Mouse (Mus musculus) neural tube, embryonic 15.5 days (tissue): Measurements from ENCODE around the gene Cenpt. TPM values are rescaled to one million over a fixed set of nuclear protein-coding genes. Genes with fewer than 3 reads are reported as not detected.

Source experiments
- ATAC-seq: fragments of 200-750 bp; cut with Nextera tagmentation; 2 replicates; pipeline ENCODE4 v1.8.0; 2017; ENCODE audit warnings: mild to moderate bottlenecking, moderate TSS enrichment, moderate library complexity; ENCODE audit not compliant: low FRiP score
- H3K27ac ChIP-seq: fragments of 300-500 bp; sonication (generic); replicated peaks from 2 replicates; pipeline ENCODE4 v1.5.1; 2015; ENCODE audit warnings: mild to moderate bottlenecking, inconsistent platforms
- H3K27me3 ChIP-seq: fragments of 300-500 bp; sonication (generic); replicated peaks from 2 replicates; pipeline ENCODE4 v1.6.1; 2015; ENCODE audit warnings: inconsistent platforms
- H3K36me3 ChIP-seq: fragments of 300-500 bp; sonication (generic); 2 replicates; pipeline ENCODE4 v1.6.1; 2015; ENCODE audit warnings: inconsistent platforms
- H3K4me1 ChIP-seq: fragments of 300-500 bp; sonication (generic); 2 replicates; pipeline ENCODE4 v1.6.1; 2015; ENCODE audit warnings: inconsistent platforms
- H3K4me2 ChIP-seq: fragments of 300-500 bp; sonication (generic); 2 replicates; pipeline ENCODE4 v1.6.1; 2015; ENCODE audit warnings: inconsistent platforms, mild to moderate bottlenecking, moderate library complexity
- H3K4me3 ChIP-seq: fragments of 300-500 bp; sonication (generic); replicated peaks from 2 replicates; pipeline ENCODE4 v1.5.1; 2015; ENCODE audit warnings: mild to moderate bottlenecking, inconsistent platforms
- H3K9ac ChIP-seq: fragments of 300-500 bp; sonication (generic); replicated peaks from 2 replicates; pipeline ENCODE4 v1.6.1; 2015; ENCODE audit warnings: mild to moderate bottlenecking, inconsistent platforms
- H3K9me3 ChIP-seq: fragments of 300-500 bp; sonication (generic); replicated peaks from 2 replicates; pipeline ENCODE4 v1.6.1; 2016; ENCODE audit warnings: inconsistent platforms
- WGBS: fragments of 180-500 bp; shearing (Covaris S2); methylation state at CpG from one replicate; pipeline ENCODE4 v1.1.7; 2015; ENCODE audit warnings: mixed read lengths; 5-methylcytosine and 5-hydroxymethylcytosine counted together
- polyA plus RNA-seq: library from polyadenylated mRNA; unstranded; fragments of >200 nt; fragmentation: Nextera tagmentation; extraction: Ambion mirVana; gene quantifications from 2 replicates; pipeline ENCODE4 v1.2.1, GENCODE M21; 2015

The Cenpt gene
- polyA plus RNA-seq, result 47.5 and 49.3 TPM in 2 replicates

- ATAC-seq, result no peak
- Histone ChIP-seq H3K27me3 (no peaks in the 10 kb centered on the region), H3K4me1 (peaks cover 35% of the 10 kb centered on the region), H3K9me3 (no peaks in the 10 kb centered on the region), H3K27ac (no peak within 1 kb of the TSS), H3K36me3 (peaks cover 12% of the 10 kb centered on the region), H3K4me3 (peak within 1 kb of the TSS; percentile 74; the same call in 1 of the 2 replicates), H3K4me2 (peak within 1 kb of the TSS; percentile 75; the same call in 1 of the 2 replicates), H3K9ac (no peak within 1 kb of the TSS)
- WGBS, result 90% methylated on average over 3 of the region's 3 CpGs
These were observed at the start of gene Cenpt for GRCm38 (mm10) chr8:105853178-105853577. Gene Cenpt (minus strand): TSS chr8:105853278.

GRCm38 (mm10) chr8:105900941-105901616 lies 48.0 kb upstream of the Cenpt start:
- H3K4me1 ChIP-seq, result peaks cover 12% of the 10 kb centered on the region
- no peaks in the 10 kb centered on the region for H3K27me3 ChIP-seq
- peak overlapping the region; percentile 99 for H3K9ac ChIP-seq
- ATAC-seq, result no peak
- 39% methylated on average over 16 of the region's 16 CpGs for WGBS
- no peaks in the 10 kb centered on the region for H3K9me3 ChIP-seq
- no peaks in the 10 kb centered on the region for H3K36me3 ChIP-seq
- peak overlapping the region; percentile 74 for H3K4me2 ChIP-seq
- H3K4me3 ChIP-seq, result peak overlapping the region; percentile 98
- peak overlapping the region; percentile 91 for H3K27ac ChIP-seq

- under 1% methylated on average over 67 of the region's 68 CpGs for WGBS
- no peaks in the 10 kb centered on the region for H3K36me3 ChIP-seq
- H3K27me3 ChIP-seq, result no peaks in the 10 kb centered on the region
- H3K4me2 ChIP-seq, result peak within 1 kb of the TSS; percentile 74
- H3K4me1 ChIP-seq, result peaks cover 12% of the 10 kb centered on the region
- peak within 1 kb of the TSS; percentile 99 for H3K9ac ChIP-seq
- peak within 1 kb of the TSS; percentile 91 for H3K27ac ChIP-seq
- H3K4me3 ChIP-seq, result peak within 1 kb of the TSS; percentile 98
- ATAC-seq, result peak; percentile 96
- no peaks in the 10 kb centered on the region for H3K9me3 ChIP-seq
These were observed 47.3 kb upstream of the Cenpt start, which contains the start of gene Pskh1 for GRCm38 (mm10) chr8:105900180-105900940. Gene Pskh1 (plus strand): TSS chr8:105900441.

- Histone ChIP-seq H3K4me3 (no peak overlapping the region), H3K27me3 (no peaks in the 10 kb centered on the region), H3K9ac (no peak overlapping the region), H3K9me3 (no peaks in the 10 kb centered on the region), H3K4me2 (no peak overlapping the region), H3K36me3 (peaks cover 9% of the 10 kb centered on the region; the same call in 1 of the 2 replicates), H3K27ac (no peak overlapping the region), H3K4me1 (peaks cover 22% of the 10 kb centered on the region)
- ATAC-seq, result no peak
- 84% methylated on average over 9 of the region's 9 CpGs for WGBS
These were observed 44.9 kb upstream of the Cenpt start for GRCm38 (mm10) chr8:105897801-105898480.

- H3K4me1 ChIP-seq, result peaks cover 10% of the 10 kb centered on the region
- H3K27ac ChIP-seq, result peak within 1 kb of the TSS; percentile 60
- peaks cover 53% of the 10 kb centered on the region for H3K36me3 ChIP-seq
- H3K9me3 ChIP-seq, result no peaks in the 10 kb centered on the region
- peak within 1 kb of the TSS; percentile 33 for H3K4me2 ChIP-seq
- H3K9ac ChIP-seq, result no peak within 1 kb of the TSS; the same call in 1 of the 2 replicates
- H3K27me3 ChIP-seq, result no peaks in the 10 kb centered on the region
- 4% methylated on average over 11 of the region's 11 CpGs for WGBS
- no peak within 1 kb of the TSS for H3K4me3 ChIP-seq
- ATAC-seq, result peak; percentile 88
These were observed 40.3 kb upstream of the Cenpt start, which contains the start of gene Nrn1l for GRCm38 (mm10) chr8:105893339-105893738. Gene Nrn1l (plus strand): TSS chr8:105893567.

- ATAC-seq, result no peak; the same call in 1 of the 2 replicates
- Histone ChIP-seq H3K27me3 (no peaks in the 10 kb centered on the region), H3K4me2 (no peak overlapping the region), H3K27ac (no peak overlapping the region), H3K9ac (no peak overlapping the region), H3K36me3 (peaks cover 62% of the 10 kb centered on the region), H3K9me3 (no peaks in the 10 kb centered on the region), H3K4me1 (peaks cover 10% of the 10 kb centered on the region), H3K4me3 (no peak overlapping the region)
- 86% methylated on average over 6 of the region's 6 CpGs for WGBS
These were observed 39.4 kb upstream of the Cenpt start for GRCm38 (mm10) chr8:105892432-105892831.

- Histone ChIP-seq H3K4me1 (peaks cover 10% of the 10 kb centered on the region), H3K9me3 (no peaks in the 10 kb centered on the region), H3K36me3 (peaks cover 77% of the 10 kb centered on the region), H3K27ac (no peak overlapping the region), H3K4me3 (no peak overlapping the region), H3K9ac (no peak overlapping the region), H3K27me3 (no peaks in the 10 kb centered on the region), H3K4me2 (no peak overlapping the region)
- 69% methylated on average over 6 of the region's 6 CpGs for WGBS
- ATAC-seq, result no peak
These were observed 37.8 kb upstream of the Cenpt start for GRCm38 (mm10) chr8:105890870-105891269.

GRCm38 (mm10) chr8:105889756-105890465 lies 36.8 kb upstream of the Cenpt start:
- Histone ChIP-seq H3K27me3 (no peaks in the 10 kb centered on the region), H3K4me1 (peaks cover 10% of the 10 kb centered on the region), H3K27ac (no peak overlapping the region), H3K4me2 (no peak overlapping the region), H3K9ac (no peak overlapping the region), H3K9me3 (no peaks in the 10 kb centered on the region), H3K36me3 (peaks cover 87% of the 10 kb centered on the region), H3K4me3 (no peak overlapping the region)
- no peak for ATAC-seq
- 93% methylated on average over 12 of the region's 12 CpGs for WGBS

GRCm38 (mm10) chr8:105880754-105881520 lies 27.9 kb upstream of the Cenpt start, which contains the start of gene Edc4:
Gene Edc4 (plus strand): TSS chr8:105880881.
- Histone ChIP-seq H3K4me2 (peak within 1 kb of the TSS; percentile 93), H3K9ac (peak within 1 kb of the TSS; percentile 89), H3K27me3 (no peaks in the 10 kb centered on the region), H3K36me3 (peaks cover 58% of the 10 kb centered on the region), H3K4me3 (peak within 1 kb of the TSS; percentile 94), H3K9me3 (no peaks in the 10 kb centered on the region), H3K27ac (peak within 1 kb of the TSS; percentile 70), H3K4me1 (peaks cover 30% of the 10 kb centered on the region)
- peak; percentile 87 for ATAC-seq
- WGBS, result 1% methylated on average over 45 of the region's 45 CpGs

GRCm38 (mm10) chr8:105874301-105874700 lies 21.2 kb upstream of the Cenpt start:
- no peak overlapping the region for H3K4me2 ChIP-seq
- no peak overlapping the region for H3K27ac ChIP-seq
- H3K9ac ChIP-seq, result no peak overlapping the region
- no peak for ATAC-seq
- H3K9me3 ChIP-seq, result no peaks in the 10 kb centered on the region
- no peaks in the 10 kb centered on the region for H3K4me1 ChIP-seq
- peaks cover 74% of the 10 kb centered on the region for H3K36me3 ChIP-seq
- WGBS, result 89% methylated on average over 6 of the region's 6 CpGs
- H3K27me3 ChIP-seq, result no peaks in the 10 kb centered on the region
- H3K4me3 ChIP-seq, result no peak overlapping the region
